Mouse (Mus musculus) right cerebral cortex, postnatal 14 days (tissue): Measurements from ENCODE around the gene Tbx21.

Source experiments
- DNase-seq: peaks from one replicate; pipeline ENCODE4 v3.0.0; 2022

The Tbx21 gene

DNA sequence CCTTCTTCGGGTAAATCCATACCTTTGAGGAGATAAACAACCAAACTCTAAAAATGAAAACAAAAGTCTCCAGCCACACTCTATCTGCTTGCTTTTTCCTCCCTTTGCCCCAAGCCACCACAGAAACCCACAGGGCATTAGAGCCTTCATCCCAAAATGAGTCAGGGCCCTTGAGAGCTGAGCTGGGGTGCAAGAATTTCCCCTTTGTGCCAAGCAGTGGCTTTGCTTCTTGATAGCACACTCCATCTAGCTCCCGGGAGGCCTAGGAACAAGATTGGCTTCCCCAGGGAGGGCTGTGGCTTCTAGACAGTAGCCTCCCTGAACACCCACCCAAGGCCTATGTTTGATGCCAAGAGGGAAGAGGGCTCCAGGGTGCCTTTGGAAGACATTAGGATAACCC is 16.6 kb upstream of the Tbx21 start:
- DNase-seq, result no peak

DNA sequence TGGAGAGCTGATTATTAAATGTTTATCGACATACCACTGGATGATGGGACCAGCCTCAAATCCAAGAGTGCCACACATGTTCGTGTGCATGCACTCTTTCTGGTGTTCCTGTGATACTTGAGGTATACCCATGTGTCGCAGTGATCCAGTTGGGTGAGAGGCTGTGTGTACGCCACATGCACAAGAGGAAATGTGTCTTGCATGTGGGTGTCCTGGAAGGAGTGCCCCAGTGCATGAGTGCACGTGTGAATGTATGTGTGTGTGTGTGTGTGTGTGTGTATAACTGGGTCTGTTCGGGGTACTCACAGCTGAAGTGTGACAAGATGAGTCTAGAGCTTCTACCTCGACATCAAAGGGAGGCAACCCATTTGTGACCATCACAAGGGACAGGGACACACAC is 15.2 kb upstream of the Tbx21 start:
- DNase-seq, result no peak

DNA sequence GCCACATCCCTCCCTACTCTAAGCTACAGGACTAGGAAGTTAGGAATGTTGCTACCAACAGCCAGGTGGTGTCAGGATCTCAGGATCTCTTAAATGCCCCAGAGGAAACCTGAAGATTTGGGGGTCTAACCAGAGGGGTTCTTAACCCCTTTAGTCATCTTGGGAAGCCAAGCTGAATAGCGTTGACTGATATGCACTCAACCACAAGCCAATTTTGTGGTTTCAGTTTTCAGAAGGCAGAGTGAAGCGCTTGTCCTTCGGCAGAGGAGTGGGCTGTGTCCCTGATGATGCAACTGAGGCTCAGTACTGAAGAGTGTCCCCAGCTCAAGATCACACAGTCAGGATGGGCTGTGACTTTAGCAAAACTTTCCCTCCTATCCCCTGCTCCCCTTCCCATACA is 13.8 kb upstream of the Tbx21 start:
- DNase-seq, result no peak

DNA sequence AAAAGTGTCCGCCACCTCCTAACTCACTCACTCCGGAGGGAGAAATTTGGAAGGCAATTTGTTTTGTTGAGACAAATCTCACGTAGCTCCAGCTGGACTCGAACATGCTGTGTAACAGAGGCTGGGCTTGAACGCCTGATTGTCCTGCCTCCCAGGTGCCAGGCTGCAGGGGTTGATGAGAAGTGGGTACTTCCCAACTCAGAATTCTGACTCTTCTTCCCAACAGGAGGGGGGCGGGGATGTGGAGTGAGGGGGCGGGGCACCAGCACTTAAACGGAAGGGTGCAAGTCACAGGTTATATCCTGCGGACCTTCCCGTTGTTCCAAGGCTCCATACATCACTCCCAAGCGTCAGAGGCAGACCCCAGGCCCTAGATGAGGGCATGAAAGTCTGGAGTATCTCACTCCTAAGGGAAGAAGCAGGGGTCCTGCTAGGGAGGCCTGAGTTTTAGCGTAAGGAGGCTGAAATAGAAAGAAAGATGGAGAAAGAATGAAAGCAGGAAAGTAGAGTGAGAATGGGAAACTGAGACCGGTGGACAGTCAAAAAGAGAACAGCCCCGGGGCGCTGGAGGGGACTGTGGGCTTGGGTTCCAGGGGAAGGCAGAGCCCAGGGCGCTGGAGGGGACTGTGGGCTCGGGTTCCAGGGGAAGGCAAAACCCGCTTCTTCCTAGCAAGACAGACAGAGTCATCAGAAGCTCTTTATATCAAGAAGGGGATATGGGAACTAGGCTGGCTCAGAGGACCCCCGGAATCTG is 12.5 kb upstream of the Tbx21 start:
- no peak for DNase-seq

DNA sequence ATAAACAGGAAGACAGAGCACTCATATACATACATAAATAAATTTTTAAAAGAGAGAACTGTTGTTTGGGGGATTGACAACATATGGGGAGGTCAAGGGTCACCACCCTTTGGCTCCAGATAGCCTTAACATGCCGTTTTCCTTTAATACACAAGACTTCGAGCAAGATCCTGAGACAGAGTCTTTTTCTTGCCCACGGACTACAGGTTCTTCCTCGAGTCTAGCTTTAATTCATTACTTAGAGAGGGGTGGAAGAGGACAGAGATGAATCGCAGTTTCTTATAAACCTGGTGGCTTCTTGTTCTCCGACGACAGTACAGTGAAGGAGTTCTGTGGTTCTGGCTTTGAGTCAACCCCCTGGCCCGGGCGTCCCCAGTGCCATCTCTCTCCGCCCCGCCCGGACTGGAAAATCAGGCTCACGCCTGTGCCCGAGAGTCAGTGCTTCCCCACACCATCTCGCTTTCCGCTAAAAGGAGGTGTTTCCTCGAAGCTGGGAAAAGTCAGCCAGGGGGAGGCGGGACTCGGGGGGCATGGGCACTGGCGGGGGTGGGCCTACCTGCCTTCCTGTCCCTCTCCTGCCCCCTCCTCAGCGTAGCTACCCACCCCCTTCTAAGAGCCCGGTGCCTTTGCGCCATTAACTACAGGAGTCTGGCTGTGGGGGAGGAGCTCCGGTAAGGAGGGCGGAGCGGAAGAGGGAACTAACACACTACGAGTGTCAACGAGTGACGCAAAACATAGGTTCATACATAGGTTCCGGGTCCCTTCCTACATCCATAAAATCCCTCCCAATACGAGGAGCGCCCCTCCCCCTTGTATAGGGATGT is 11.7 kb upstream of the Tbx21 start:
- no peak for DNase-seq

DNA sequence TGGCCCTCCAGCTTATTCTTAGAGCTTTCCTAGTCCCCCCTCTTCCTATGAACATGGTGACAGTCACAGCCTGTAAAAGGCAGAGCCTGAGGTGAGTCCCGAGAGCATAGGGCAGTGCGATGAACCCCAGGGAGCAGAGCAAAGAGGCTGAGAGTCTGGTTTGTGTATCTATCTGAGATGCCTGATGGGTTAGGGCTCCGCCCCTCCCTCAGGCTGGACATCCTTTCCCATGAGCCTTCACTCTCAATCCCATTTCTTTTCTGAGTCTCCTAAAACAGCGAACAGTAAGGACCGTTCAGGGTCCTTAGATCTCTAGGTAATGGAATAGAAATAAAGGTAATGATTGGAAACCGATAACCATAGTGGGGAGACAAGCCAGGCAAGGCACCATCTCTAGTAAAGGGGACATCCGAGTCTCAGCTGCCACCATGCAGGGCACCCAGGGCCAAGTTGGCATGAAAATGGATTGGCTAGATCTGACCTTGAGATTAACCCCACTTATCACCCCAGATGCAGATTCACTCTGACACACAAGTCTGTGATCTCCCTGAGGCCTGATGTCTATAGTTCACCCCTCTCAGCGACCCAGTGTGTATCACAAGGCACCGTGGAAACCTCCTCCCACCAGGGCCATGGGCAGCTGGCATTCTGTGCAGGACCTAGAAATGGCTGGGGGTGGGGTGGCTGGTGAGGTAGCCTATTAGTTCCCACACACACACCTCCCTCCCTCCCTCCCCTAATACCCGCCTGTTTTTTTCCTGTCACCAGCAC is 9.3 kb upstream of the Tbx21 start:
- DNase-seq, result no peak

DNA sequence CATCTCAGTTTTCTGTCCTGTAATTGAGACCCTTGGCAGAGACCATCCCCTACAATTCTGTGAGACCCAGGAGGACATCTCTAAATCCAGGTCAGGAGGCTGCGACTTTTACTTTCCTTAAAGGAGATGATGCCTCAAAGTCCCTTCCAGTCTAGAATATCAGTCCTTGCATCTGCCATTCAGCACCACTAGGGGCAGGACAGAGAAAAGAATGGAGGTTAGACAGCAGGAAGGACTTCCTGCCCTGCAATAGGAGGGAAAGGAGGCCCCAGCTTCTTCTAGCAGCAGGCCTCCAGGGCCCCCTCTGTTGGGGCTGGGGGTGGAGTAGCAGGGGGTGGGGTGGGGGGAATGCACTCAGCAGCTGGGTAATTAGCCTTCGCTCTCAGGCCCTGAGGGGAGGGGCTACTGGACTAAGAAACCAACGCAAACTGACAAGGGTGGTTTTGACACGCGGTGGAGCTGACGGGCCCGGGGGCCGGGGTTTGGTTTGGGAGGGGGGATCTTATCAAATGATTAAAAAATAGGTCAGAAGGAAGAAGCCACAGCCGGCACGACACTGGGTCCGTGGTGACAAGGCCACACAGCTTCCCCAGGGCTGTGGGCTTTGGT is 8.3 kb upstream of the Tbx21 start:
- DNase-seq, result no peak

DNA sequence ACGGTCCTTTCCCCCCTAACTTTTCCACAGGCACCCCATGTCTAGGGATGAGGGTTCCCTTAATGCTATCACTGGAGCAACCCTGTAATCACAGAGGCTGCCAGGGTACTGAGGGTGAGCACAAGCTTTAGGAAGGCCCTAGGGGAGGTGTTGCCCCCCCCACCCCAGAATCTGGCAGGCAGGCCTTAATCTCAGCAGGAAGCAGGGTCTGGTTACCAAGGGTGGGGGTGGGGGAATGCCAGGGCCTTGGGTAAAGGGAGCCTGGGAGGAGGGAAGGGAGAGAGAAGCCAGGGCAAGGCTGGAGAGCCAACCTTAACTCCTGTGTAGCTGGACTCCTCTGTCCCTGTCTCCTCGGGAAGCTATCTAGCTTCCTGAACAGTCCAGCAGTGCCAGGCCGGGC is 5.5 kb upstream of the Tbx21 start:
- no peak for DNase-seq

DNA sequence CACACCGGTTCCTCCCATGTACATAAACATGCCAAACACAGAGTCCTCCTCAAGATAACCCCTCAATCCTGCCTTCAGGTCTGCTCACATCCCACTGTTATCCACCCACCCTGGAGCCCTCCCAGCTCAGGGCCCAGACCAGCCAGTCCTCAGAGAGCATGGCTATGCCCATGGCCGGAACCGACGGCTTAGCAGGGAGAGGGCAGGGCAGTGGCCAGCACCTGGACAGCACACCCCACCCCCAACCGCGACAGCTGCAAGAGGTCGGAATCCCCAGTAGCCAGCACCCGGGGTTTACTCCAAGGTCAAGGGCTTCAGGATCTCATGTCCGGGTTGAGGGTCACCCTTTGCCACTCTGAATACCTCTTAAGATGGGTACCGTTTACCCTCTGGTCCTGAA is 5.1 kb upstream of the Tbx21 start:
- no peak for DNase-seq

DNA sequence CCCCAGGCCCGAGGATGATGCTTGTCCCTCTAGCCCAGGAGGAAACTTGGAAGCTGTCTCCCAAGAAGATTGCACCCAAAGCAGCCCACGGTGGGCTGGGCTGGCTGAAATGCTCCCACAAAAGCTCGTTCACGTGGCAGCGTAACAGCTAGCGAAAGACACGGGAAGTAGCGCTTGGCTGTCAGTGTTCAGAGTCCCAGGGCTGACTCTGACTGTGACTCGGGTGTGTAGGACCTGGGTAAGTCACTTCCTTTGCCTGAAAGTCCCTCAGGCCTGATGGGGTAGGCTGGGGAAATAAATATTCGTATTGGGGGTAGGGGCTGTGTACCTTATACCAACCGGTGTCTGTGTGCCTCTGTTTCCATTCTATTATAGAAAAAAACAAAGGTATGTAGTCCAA is 666 bp upstream of the Tbx21 start:
- DNase-seq, result no peak

DNA sequence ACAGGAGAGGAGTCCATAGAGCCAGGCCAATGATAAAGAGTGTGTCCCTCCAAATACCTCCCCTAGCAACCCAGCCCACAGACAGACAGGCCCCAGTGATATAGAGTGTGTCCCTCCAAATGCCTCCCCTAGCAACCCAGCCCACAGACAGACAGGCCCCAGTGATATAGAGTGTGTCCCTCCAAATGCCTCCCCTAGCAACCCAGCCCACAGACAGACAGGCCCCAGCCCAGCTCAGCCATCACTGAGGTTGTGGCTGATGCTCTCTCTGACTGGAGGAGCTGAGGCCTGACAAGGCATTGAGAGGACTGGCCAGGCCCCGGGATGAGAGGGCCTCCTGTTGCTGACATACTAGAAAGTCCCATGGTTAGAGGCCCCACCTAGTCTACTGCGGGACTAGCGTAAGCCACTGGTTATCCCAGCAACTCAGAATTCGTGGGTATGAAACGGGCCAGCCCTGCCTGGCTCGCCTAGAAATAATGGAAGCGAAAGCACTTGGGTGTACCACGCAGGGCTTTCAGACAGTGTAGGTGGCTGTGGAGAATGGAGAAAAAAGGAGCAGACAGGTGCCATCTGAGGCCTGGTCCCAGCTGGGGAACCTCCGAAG is 2.5 kb downstream of the Tbx21 start:
- DNase-seq, result no peak

DNA sequence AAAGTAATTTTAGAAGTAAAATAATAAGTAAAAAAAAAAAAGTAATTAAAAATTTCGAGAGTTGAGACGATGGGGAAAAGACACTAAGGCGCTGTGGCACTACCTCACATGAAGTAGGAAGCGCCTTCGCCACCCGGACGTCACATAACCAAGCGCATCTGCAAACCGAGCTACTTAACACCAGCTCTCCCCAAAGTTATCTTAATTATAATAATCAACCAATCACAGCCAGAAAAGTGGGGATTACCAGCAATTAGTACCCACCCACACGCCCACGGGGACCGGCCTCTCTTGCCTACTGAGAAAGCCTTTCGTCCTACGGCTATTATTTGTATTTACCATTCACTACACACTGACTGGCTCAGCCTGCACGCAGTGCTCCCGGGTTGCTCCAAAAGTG is 6.2 kb downstream of the Tbx21 start:
- no peak for DNase-seq

DNA sequence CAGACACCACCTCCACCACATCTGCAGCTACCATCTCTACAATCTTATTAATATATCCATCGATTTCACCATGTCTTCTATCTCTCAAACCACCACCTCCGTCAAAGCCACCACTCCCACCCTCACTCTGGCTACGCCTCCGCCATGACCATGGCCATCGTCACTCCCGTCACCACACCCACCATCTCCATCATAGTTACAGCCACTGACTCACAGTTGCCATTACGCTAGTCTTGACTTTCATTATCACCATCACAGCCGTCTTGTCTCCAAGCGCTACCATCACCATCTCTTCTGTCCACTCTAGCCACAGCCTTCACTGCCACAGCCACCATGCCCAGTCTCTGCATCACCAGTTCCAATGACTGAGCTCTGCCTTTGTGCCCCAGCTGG is 11.0 kb downstream of the Tbx21 start:
- DNase-seq, result no peak

DNA sequence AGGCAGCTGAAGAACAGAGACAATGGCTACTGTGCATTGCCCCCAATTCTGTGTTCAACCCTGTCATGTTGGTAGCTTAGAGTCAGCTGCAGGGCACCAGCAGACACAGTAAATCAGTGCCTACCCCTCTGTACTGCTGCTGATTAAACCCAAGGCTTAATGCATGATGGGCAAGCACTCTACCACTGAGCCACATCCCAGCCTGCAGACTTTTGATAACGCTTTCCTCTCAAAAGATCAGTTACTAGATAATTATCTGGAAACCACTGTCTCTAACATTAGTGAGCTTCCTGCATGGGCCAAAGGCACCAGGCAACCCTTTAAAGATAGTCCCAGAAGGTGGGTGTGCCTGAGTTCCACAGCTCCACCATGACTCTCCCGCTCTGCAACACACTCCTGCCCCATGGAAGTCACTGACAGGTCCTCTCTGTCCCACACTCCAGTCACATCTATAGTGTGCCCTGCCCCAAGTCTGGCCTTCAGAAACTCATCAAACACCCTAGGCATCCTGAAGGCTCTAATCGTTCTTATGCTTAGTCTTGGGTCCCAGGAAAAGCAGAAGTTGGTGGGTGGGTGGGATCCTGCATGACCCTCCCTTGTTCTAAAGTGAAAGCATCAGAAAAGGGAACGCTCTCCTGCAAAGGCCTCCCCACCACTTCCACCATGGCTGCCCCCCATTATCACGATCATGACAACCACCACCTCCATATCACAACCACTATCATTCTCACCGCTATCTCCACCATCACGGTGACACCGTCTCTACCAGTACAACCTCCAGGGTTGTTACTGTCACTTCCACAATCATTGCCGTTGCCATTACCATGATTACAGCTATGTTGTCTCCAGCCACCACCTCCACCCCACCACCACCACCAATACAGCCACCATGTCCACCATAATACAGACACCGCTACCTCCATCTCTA is 11.7 kb downstream of the Tbx21 start:
- DNase-seq, result no peak

DNA sequence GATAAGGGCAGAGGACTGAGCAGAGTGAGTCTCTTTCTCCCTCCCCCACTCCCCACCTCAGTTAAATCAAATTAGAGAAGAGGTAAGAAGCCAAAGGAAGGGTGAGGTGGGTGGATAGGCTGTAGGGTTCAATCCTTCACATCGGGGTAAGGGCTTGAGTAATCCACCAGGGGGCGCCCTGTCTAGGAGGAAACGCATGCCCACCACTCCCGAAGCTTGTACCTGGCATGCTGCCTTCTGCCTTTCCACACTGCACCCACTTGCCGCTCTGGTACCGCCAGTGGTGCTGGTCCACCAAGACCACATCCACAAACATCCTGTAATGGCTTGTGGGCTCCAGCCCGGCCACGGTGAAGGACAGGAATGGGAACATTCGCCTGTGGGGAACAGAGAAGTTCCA is 13.4 kb downstream of the Tbx21 start:
- peak; percentile 60 for DNase-seq

DNA sequence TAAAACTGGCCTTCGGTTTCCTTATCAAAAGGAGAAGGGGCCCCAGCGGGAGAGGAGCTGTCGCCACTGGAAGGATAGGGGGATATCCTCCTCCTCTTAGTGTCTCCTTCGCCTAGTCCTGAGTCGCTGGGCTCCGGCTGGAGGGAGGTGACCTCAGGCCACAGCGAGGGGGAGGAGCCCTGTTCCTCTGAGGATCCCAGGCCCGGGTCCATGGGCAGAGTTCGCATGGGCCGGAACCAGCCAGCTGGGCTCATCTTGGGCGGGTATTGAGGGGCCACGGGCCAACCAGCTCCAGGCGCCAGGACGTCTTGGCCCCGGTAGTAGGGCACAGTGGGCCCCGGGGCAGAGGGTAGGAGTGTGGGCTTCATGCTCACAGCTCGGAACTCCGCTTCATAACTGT is 16.3 kb downstream of the Tbx21 start:
- no peak for DNase-seq

DNA sequence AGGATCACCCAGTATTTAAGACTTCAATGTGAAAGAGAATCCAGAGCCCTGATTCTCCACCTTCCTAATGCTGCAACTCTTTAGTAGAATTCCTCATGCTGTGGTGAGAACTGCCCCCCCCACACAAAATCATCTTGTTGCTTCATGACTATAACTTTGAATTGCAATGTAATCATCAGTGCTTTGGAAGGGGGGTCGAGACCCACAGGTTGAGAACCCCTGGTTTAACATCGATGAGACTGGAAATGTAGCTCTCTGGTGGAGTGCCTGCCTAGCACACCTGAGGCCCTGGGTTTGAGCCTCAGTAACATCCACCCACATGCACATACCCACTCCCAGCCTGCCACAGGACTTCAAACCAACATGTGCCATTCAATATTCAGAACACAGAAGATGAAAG is 20.5 kb downstream of the Tbx21 start:
- DNase-seq, result no peak

DNA sequence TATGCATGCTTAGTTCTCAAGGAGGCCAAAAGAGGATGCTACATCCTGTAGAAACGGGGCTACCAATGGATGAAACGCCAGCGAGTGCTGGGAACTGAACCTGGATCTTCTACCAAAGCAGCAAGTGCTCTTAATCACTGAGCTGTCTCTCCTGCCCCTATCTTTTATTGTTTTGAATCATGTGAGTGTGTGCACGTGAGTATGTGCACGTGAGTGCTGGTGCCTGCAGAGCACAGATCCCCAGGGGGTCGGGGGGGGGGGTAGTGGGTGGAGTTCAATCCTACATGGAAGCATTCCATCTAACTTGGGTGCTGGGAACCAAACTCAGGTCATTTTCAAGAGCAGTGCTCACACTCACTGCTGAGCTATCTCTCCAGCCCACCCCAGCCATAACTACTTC is 28.8 kb downstream of the Tbx21 start:
- DNase-seq, result no peak

DNA sequence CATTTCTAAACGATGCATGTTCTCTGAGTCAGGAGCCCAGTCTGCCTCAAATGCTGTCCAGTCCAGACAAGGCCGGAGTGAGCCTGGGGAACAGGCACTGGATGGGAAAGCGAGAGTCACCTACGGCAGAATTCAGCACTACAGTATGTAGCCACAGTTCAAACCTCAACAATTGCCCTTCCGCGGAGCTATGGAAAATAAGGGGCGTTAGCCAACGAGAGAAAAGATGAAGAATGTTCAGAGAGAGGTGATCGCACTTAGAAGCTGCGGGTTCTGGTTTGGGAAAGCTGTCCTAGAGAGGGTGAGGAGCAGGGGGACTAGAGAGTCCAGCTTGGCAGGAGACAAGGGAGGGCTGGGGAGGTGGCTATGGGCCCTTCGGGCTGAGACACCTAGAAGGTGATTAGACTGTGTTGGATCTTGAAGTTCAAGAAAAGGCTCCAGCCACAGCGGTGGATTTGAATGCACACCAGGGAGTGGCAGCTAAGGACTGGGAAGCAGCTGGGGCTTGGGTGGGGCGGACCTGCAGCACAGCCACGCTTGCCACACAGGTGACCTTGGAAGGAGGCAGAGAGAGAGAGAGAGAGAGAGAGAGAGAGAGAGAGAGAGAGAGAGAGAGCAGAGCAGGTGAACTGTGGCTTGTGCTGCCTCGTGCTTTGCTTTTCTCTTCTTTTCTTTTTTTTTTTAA is 30.2 kb downstream of the Tbx21 start:
- no peak for DNase-seq

DNA sequence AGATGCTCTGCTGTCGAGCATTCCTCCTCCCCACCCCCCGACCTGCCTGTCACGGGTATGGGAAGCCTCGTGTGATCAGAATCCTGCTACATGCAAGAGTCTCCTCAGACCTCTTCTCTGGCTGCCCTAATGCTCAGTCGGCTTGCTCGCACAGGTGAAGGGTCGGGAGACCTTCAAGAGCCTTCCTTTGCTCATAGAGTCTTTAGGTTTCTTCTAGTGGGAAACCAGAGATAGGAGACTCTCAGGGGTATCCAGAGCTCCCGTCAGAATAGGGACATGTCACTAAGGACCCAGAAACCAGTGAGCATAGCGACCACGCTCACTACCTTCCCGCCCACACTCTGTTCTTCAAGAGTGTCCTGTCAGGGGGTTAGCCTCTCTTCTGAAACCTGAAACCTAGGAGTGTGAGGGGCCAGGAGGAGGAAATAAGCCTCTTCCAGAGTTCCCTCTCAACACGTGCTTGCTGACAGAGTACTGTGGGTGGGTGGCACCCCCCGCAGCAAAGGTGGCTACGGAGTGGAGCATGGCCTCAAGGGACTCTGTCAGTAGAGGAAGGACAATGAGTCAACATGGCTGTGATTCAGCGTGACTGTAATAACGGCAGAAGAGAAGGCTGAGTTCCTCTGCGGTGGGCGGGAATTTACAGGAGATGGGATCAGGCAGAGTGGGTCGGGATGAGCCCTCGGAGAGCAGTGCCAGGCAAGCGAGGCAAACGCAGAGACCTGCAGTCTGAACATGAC is 31.6 kb downstream of the Tbx21 start:
- DNase-seq, result no peak
